Mouse (Mus musculus) liver, postnatal 0 days (tissue): ENCODE data around the gene Dpm1.

Source experiments
- CTCF ChIP-seq: sonication (generic); IDR thresholded peaks from 2 replicates; pipeline ENCODE4 v1.5.1; 2016; ENCODE audit warnings: antibody characterized with exemption, low read depth
- EP300 ChIP-seq: IDR thresholded peaks from 2 replicates; pipeline ENCODE4 v1.6.1; 2016; ENCODE audit warnings: antibody characterized with exemption, low read depth, mild to moderate bottlenecking

DNA sequence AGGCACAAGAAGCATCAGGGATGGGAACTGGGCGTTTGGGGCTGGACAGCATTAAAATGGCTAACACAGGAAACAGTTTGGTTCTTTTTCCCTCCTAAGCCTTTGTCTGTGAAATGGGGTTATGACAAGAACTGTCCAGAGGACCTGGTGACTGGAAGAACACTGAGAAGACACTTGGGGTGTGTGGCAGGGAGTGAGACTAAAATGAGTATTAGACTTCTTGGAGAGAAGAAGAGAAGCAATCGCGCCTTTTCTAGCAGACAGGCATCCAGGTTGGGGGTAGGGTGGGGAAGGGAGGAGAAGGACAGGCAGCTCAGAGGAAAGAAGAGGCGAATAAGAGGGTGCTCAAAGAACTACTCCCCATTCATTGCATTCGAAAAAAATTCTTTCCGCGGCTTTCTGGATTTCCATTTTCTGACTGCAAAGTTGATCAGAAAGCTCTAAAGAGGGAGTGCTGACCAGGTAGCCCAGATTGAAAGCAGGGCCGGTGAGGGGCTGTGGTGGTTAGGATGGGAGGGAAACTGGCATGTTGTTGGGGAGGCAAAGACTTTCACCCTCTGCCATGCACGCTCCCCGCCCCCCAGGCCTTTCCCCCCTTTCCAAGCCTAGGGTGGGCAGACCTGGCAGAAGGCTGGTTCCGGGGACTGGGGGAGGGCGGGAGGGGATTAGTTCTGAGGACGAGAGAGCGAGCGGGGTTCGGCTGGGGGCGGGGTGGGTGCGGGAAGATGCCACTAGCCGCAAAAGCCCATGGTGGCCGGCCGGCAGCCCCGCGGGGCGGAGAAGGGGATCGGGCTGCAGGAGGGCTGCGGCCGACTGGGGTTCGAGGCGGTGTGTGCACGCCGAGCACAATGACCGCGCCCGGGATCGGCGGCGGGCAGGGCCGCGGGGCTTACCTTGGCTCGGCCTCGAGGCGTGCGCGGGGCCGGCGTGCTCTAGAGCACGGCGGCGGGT lies 24.4 kb downstream of the Dpm1 start:
- TF ChIP-seq CTCF (no peak), EP300 (no peak)
